Mouse (Mus musculus): ENCODE results near the gene Mlkl. TPM values are rescaled to one million over a fixed set of nuclear protein-coding genes. Genes with fewer than 3 reads are reported as not detected.
"Not testable (repeated sequence)": the region's sequence is repeated elsewhere in the genome, so short reads cannot be mapped to it uniquely, and the experiment has no call there.

Gene Mlkl
- total and polyA plus RNA-seq, 2 experiments from 2014 or later = 0.56 TPM; not detected in 1

GRCm38 (mm10) chr8:111337311-111337889, 577 bp downstream of the Mlkl start:
- no peak for DNase-seq (ENCODE audit: low spot score)
- TF ChIP-seq CTCF (IDR thresholded peaks at IDR 0.05) = no peak
- 0 out of 2 replicates have a peak overlapping the region, but pooled peaks have one; percentile 2 for H3K9ac ChIP-seq (replicated peaks; ENCODE audit: low read length, poor library complexity, severe bottlenecking)
- WGBS = 42% methylated on average over 17 of the region's 17 CpGs
- peak overlapping the region; percentile 57 for H3K4me2 ChIP-seq (ENCODE audit: low read depth, low read length, poor library complexity, severe bottlenecking)
- H3K9me3 ChIP-seq (ENCODE audit: low read length) = no peaks in the 10 kb centered on the region
- peaks cover 11% of the 10 kb centered on the region; the same call in 1 of the 2 replicates for H3K27me3 ChIP-seq (ENCODE audit: insufficient read depth, low read length)
- no peak overlapping the region for H3K27ac ChIP-seq (ENCODE audit: low read depth, low read length)
- peak overlapping the region; percentile 31 for H3K4me3 ChIP-seq (ENCODE audit: low read depth, low read length)
- no peaks in the 10 kb centered on the region for H3K36me3 ChIP-seq (ENCODE audit: insufficient read depth, low read length)
- H3K4me1 ChIP-seq (ENCODE audit: insufficient read depth, low read length) = no peaks in the 10 kb centered on the region
- ATAC-seq (ENCODE audit: low FRiP score) = no peak

GRCm38 (mm10) chr8:111336692-111337091, 1.3 kb downstream of the Mlkl start:
- no peaks in the 10 kb centered on the region for H3K9me3 ChIP-seq (ENCODE audit: low read length)
- no peak for ATAC-seq (ENCODE audit: low FRiP score)
- DNase-seq (ENCODE audit: low spot score) = no peak
- H3K27me3 ChIP-seq (ENCODE audit: insufficient read depth, low read length) = peaks cover 11% of the 10 kb centered on the region; the same call in 1 of the 2 replicates
- H3K36me3 ChIP-seq (ENCODE audit: insufficient read depth, low read length) = no peaks in the 10 kb centered on the region
- no peak overlapping the region for H3K9ac ChIP-seq (replicated peaks; ENCODE audit: low read length, poor library complexity, severe bottlenecking)
- TF ChIP-seq CTCF (IDR thresholded peaks at IDR 0.05) = peak; percentile 22; the same call in 1 of the 2 replicates
- H3K27ac ChIP-seq (ENCODE audit: low read depth, low read length) = no peak overlapping the region
- no peak overlapping the region for H3K4me2 ChIP-seq (ENCODE audit: low read depth, low read length, poor library complexity, severe bottlenecking)
- no peak overlapping the region for H3K4me3 ChIP-seq (ENCODE audit: low read depth, low read length)
- no peaks in the 10 kb centered on the region for H3K4me1 ChIP-seq (ENCODE audit: insufficient read depth, low read length)
- 83% methylated on average over 4 of the region's 4 CpGs for WGBS

DNA sequence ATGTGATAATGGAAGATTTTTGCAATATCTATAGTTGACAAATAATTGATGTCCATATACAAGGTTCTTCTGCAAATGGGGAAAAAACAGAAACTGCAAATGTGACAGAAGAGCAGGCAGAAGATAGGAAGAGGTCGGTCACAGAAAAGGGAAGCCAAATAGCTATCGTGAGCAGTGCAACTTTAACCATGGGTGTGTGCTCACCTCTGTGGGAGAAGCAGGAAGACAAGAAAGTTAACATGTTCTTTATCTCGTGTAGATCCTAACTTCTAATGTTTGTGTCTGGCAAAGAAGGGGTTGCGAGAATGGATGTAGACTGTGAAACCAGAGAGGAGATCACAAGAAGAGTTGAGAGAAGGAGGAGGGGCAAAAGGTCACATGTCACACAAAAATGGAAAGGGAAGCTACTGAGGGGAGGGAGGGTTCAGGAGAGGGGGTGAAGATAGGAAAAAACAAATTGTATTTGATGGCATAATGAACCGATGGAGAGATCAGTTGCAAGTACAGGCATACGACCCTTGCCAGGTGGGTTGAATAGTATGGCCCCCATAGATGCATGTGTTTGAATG, 12.7 kb downstream of the Mlkl start:
- H3K4me3 ChIP-seq (ENCODE audit: low read depth, low read length) = no peak overlapping the region
- no peak for DNase-seq (ENCODE audit: low spot score)
- no peak for TF ChIP-seq CTCF (IDR thresholded peaks at IDR 0.05)
- H3K36me3 ChIP-seq (ENCODE audit: insufficient read depth, low read length) = no peaks in the 10 kb centered on the region
- H3K4me2 ChIP-seq (ENCODE audit: low read depth, low read length, poor library complexity, severe bottlenecking) = no peak overlapping the region
- WGBS = 87% methylated on average over 6 of the region's 6 CpGs
- H3K4me1 ChIP-seq (ENCODE audit: insufficient read depth, low read length) = no peaks in the 10 kb centered on the region
- ATAC-seq (ENCODE audit: low FRiP score) = no peak
- no peak overlapping the region for H3K27ac ChIP-seq (ENCODE audit: low read depth, low read length)
- H3K9me3 ChIP-seq (ENCODE audit: low read length) = no peaks in the 10 kb centered on the region
- no peaks in the 10 kb centered on the region for H3K27me3 ChIP-seq (ENCODE audit: insufficient read depth, low read length)
- H3K9ac ChIP-seq (replicated peaks; ENCODE audit: low read length, poor library complexity, severe bottlenecking) = no peak overlapping the region

GRCm38 (mm10) chr8:111314729-111315128, 23.2 kb downstream of the Mlkl start:
- DNase-seq (ENCODE audit: low spot score) = no peak
- TF ChIP-seq CTCF (IDR thresholded peaks at IDR 0.05) = no peak
- ATAC-seq (ENCODE audit: low FRiP score) = no peak
- Histone ChIP-seq H3K4me3 (ENCODE audit: low read depth, low read length) (no peak overlapping the region), H3K27ac (ENCODE audit: low read depth, low read length) (no peak overlapping the region), H3K4me1 (ENCODE audit: insufficient read depth, low read length) (no peaks in the 10 kb centered on the region), H3K27me3 (ENCODE audit: insufficient read depth, low read length) (no peaks in the 10 kb centered on the region), H3K9ac (replicated peaks; ENCODE audit: low read length, poor library complexity, severe bottlenecking) (no peak overlapping the region), H3K9me3 (ENCODE audit: low read length) (no peaks in the 10 kb centered on the region), H3K36me3 (ENCODE audit: insufficient read depth, low read length) (no peaks in the 10 kb centered on the region), H3K4me2 (ENCODE audit: low read depth, low read length, poor library complexity, severe bottlenecking) (no peak overlapping the region)
- WGBS = 91% methylated on average over 12 of the region's 12 CpGs

DNA sequence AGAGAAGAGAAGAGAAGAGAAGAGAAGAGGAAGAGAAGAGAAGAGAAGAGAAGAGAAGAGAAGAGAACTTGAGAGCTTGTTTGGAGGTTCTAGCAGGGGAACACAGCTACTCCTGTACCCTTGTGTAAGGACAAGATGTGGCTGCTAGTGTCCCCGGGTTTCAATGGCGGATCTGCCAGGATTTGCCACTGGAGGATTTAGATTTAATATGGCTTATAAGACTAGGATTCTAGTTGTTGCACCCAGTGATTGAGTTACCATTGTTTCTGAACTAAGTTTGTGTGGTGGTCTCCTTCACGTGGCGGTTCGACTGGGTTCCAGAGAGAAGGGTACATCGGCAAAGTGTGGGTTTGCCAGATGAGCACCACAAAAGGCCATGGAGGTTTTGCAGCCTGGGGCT, 24.0 kb downstream of the Mlkl start:
- 95% methylated on average over 6 of the region's 6 CpGs for WGBS
- H3K27ac ChIP-seq (ENCODE audit: low read depth, low read length); H3K4me3 ChIP-seq (ENCODE audit: low read depth, low read length); DNase-seq (ENCODE audit: low spot score); H3K36me3 ChIP-seq (ENCODE audit: insufficient read depth, low read length); H3K9me3 ChIP-seq (ENCODE audit: low read length); H3K4me2 ChIP-seq (ENCODE audit: low read depth, low read length, poor library complexity, severe bottlenecking); H3K4me1 ChIP-seq (ENCODE audit: insufficient read depth, low read length); ATAC-seq (ENCODE audit: low FRiP score); H3K9ac ChIP-seq (replicated peaks; ENCODE audit: low read length, poor library complexity, severe bottlenecking); H3K27me3 ChIP-seq (ENCODE audit: insufficient read depth, low read length): not testable (repeated sequence)

DNA sequence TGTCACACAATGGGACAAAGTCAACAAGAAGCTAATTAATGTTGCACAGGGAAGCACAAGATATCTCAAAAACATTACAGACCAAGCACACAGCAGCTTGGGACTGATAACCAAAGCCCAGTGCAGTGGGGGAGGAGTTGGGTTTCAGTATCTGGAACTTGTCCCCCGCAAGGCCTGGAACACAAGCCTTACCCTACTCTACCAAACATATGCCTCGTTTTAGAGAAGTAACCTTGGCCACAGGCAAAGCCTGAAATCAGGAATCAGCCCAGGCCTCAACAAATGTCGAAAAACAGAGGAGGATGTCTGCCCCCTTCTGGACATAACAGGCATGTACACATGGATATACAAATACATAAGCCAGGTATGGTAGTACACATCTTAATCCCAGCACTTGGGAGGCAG, 25.2 kb downstream of the Mlkl start:
- WGBS = 78% methylated on average over 3 of the region's 3 CpGs
- DNase-seq (ENCODE audit: low spot score) = no peak
- ATAC-seq (ENCODE audit: low FRiP score) = no peak
- H3K36me3 ChIP-seq (ENCODE audit: insufficient read depth, low read length) = no peaks in the 10 kb centered on the region
- H3K27me3 ChIP-seq (ENCODE audit: insufficient read depth, low read length) = no peaks in the 10 kb centered on the region
- no peak overlapping the region for H3K4me2 ChIP-seq (ENCODE audit: low read depth, low read length, poor library complexity, severe bottlenecking)
- no peak overlapping the region for H3K4me3 ChIP-seq (ENCODE audit: low read depth, low read length)
- H3K9me3 ChIP-seq (ENCODE audit: low read length) = no peaks in the 10 kb centered on the region
- no peaks in the 10 kb centered on the region for H3K4me1 ChIP-seq (ENCODE audit: insufficient read depth, low read length)
- TF ChIP-seq CTCF (IDR thresholded peaks at IDR 0.05) = peak; percentile 41
- no peak overlapping the region for H3K9ac ChIP-seq (replicated peaks; ENCODE audit: low read length, poor library complexity, severe bottlenecking)
- H3K27ac ChIP-seq (ENCODE audit: low read depth, low read length) = no peak overlapping the region

GRCm38 (mm10) chr8:111310006-111310405, 28.0 kb downstream of the Mlkl start:
- H3K9me3 ChIP-seq (ENCODE audit: low read length); H3K27ac ChIP-seq (ENCODE audit: low read depth, low read length); H3K4me3 ChIP-seq (ENCODE audit: low read depth, low read length); DNase-seq (ENCODE audit: low spot score); H3K36me3 ChIP-seq (ENCODE audit: insufficient read depth, low read length); H3K27me3 ChIP-seq (ENCODE audit: insufficient read depth, low read length); H3K4me2 ChIP-seq (ENCODE audit: low read depth, low read length, poor library complexity, severe bottlenecking); H3K9ac ChIP-seq (replicated peaks; ENCODE audit: low read length, poor library complexity, severe bottlenecking); H3K4me1 ChIP-seq (ENCODE audit: insufficient read depth, low read length); ATAC-seq (ENCODE audit: low FRiP score): not testable (repeated sequence)
- WGBS = 84% methylated on average over 15 of the region's 15 CpGs
